Mouse (Mus musculus) lung, postnatal 10 days (tissue): ENCODE data around the gene Prkx.

Source experiments
- DNase-seq: peaks from one replicate; pipeline ENCODE4 v3.0.0; 2021

Gene Prkx

DNA sequence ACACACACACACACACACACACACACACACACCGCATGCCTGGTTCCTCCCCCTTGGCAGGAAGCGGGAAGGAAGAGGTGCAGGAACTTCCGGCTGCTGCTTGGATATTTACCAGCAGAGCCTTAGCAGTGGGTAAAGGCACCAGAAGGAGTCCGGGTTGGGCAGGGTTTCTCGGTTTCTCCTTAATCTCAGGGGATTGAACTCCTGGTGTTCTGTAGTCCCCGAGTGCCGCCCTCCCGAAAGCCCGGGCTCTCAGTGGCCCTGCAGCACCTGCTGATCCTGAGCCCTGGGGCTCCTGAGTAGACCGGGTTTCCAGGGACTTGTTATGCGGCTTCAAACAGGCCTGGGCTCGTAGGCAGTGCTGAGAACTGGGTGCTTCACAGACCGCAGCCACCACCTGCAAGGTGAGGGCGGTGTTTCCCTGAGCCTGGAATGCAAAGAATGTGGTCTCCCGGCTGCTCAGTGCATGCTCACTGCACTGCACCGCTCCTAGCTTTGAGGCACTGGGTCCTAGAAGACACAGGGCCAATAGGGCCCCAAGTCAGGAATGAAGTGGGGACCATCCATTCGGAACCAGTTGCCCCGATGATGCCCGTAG, at the start of gene Prkx:
TSS of gene Prkx (minus strand) at position 41 of the 598 bp plus-strand sequence.
- no peak for DNase-seq

DNA sequence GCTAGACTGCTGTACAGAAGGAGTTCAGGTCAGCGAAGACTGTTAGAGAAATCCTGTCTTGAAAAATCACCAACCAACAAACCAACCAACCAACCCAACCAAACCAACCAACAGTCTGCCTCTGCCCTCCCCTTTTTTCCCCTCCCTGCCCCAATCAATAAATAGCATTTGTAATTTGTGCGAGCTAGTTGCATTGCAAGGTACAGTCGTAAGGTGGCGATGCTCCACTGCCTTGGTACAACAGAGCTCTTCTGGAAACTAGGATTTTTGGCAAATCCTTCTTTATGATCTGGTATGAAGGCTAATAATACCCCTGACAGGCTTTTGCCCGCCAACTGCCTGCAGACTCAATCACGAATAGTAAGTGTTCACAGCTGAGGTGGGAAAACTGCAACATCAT, 16.0 kb upstream of the Prkx start:
- no peak for DNase-seq

DNA sequence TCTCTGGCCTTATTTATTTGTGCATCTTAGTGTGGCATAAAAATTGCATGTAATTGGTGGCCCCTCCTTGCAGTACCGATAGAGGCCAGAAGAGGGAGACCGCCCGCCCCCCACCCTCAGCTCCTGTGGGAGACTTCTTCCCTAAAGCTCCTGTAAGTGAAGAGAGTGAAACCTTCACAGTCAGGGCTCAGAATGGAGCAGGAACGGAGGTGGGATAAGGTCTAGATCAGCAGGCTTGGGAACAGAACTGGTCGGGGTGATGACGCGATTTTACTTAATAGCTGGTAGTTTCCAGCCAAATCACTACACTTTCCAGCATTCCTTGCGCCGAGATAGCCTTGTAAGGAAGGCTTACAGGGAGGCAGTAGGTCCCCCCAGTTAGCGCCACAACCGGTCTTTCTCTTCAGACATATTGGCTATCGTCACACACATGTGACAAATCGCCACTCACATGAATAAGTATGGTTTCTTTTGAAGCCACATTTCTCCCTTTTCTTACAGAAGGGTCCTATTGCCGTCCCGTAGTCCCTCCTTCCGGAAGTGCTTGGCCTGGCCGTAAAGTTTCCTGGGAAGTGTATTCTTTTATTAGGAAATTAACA, 14.6 kb upstream of the Prkx start:
- DNase-seq: peak; percentile 47

DNA sequence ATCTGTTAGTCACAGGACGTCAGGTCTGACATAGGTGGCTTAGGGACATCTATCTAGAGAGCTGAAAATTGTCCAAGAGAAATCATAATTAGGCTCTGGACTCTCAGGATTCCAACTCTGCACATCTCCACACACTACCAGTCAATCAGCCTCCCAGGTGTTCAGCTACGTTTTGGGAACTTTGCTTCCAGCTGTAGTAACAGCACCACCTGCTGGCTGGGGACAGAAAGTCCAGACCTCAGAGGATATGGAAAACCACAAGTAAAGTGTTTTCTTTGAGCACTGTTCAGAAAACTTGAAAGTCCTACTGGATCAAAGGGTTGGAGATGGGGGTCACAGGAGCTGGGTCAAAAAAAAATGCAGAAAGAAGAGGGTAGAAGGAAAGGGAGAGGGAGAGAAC, 12.5 kb upstream of the Prkx start:
- DNase-seq: peak; percentile 47

DNA sequence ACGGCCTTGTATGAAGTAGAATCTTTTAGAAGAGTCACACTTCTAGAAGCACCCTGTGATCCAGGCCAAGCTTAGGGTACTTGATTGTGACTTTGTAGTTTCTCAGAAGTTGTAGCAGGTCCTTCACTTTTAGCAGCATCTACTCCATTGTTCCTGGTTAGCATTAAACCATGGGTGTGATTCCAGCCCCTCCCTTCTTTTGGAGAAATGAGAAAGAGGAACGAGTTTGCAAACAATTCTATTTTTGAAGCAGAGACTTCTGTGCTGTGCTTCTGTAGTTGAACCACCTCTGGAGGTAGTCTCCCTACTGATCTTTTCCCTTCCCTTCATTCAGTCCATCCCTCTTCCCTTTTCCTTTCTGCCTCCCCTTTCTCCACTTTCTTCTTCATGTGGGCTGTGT, 6.2 kb upstream of the Prkx start:
- no peak for DNase-seq

DNA sequence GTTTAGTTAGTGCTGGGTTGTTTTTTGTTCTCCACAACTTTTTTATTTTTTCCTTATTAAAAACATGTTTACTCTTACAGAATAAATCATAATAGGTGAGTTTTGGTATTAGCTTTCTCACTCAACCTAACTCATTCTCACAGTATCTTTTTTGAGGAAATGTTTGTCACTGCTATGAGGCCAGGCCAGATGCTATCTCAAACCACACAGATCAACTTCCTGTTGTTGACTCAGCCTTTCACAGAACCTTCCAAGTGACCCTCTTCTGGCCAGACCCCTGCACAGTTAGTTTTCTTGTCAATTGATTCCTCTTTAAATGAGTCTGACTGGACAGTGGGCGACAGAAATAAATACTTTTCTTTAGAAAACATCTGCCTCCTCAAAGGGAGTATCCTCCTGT, 5.5 kb upstream of the Prkx start:
- no peak for DNase-seq

DNA sequence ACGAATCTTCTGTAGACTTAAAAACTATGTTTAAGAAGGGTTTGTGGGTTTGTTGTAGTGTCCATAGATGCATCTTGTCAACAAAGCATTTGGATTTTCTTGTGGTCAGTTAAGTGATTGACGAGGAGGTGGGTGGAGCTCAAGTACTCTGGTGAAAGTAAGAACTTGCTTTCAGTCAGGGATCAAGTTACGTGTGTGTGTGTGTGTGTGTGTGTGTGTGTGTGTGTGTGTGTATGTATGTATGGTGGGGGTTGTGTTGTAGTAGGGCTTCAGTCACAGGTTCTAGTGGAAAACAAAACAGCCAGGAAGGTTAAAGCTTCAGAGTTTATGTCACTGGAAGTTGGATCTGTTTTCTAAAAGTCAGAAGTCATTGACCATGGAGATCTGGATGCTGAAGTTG, 3.5 kb upstream of the Prkx start:
- no peak for DNase-seq

DNA sequence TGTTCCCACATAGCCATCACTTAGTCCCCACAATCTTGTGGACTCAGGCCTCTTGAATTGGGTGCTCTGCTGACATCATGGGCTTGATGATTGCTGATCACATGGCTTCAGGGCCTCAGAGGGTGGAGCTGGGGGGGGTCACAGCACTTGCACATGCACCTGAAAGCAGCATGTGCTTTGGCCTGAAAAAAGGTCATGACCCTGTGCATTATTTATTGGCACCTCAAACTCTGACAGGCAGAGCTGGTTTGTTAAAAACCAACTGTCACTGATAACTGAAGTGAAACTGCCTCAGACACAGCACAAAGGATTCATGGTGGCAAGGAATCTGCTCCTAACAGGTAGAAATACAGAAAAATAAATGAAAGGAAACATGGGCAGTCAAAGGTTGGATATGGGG, 1.7 kb upstream of the Prkx start:
- no peak for DNase-seq

DNA sequence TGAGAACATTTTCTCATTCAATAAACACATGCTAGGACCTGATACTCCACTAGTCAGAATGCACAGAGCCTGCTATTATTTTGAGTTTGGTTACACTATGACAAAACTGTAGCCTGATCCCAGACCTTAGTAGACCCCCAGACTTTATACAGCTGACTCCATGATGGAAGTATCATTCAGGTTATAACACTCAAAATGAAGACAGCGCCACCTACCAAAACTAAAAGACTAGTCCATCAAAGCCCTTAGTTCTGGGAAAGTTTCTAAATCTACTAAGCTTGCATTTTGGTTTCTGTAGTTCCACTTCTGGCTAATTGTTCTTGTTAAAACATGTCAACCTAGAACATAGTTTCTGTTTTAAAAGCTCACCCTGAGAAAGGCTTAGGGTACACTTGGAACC, 838 bp upstream of the Prkx start:
- DNase-seq: no peak

DNA sequence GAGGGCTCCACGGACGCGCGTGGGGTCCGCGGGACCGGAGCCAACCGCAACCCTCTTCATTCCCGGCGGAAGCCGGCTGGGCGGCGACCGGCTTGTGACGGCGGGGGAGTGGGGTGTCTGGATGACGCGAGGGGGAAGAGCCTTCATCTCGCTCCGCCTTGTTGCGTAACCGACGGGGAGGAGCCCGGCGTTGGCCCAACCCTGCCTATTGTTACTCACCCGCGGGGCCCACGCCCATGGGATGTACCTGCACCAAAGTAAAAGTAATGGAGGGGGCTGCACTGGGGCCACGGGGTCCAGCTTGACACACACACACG, 262 bp downstream of the Prkx start:
- peak; percentile 95 for DNase-seq

DNA sequence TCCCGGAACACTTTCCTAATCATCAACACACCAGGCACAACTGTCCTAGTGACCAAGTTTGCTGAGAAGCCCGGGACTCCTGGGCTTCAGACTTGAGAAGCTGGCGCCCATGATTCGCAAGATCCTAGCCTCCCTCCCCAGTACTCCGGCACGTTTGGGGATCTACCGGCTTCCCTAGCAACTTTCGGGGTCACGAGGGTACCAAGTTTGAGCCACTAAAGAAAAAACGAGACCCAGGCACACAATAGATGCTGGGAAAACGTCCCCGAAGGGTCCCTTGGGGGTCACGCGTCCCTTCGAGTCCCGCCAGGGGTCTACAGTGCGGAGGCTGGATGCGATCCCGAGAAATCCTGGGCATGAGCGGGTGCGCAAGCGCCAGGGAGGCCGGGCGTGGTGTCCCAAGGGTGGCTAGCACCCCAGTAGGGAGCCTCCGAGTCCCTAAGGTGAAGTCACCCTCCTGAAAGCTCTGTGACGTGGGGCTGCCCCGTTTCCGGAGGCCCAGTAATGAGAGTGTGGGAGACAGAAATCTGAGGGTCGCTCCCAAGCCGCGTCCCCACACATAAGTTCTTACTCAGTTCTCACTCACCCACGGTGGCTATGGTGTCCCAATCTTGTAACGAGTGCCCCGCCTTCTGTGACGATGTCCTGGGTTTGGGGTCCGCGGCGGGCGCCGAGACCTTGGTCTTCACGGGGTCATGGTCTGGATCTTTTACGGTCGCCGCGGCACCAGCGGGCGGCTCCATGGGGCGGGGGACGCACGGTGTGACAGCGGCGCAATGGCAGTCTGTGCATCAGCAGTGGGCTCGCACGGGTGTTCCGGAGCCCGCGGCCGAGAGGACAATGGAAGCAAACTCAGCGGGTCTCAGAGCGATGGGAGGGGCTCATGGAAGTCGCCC, 868 bp downstream of the Prkx start:
- DNase-seq: no peak

DNA sequence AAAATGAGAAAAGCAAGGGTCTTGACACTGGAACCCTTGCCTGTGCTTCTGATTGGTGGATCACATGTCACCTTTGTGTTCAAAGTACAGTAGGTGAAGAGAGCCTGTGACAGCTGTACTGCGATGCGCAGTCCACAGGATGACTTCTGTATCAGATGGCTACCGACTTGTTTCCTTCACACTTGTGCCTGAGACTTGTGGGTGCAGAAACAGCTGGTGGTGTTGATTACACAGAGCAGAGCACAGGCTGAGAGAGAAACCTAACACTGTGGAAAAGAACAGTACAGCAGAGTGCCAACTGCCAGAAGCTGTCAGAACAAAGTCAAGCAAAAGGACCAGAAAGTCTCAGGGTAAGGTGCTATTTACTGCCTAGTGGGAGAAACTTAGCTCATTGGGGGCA, 7.4 kb downstream of the Prkx start:
- no peak for DNase-seq

DNA sequence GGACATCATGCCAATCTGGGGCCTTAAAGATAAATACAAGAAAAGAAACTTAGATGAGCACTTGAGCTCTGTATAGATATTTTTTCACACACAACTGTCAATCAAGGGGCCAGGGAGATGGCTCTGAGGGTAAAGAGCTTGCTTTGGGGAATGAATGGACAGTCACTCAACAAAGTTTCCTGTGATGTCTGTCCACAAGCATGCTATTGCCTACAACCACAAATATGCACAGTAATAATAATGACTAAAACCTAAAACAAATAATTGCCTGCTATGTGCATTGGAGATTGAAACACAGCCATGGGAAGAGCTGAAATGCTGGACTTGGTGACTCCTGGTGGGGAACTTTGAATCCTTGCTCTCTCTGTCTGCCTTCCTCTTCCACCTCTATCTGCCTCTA, 9.7 kb downstream of the Prkx start:
- no peak for DNase-seq

DNA sequence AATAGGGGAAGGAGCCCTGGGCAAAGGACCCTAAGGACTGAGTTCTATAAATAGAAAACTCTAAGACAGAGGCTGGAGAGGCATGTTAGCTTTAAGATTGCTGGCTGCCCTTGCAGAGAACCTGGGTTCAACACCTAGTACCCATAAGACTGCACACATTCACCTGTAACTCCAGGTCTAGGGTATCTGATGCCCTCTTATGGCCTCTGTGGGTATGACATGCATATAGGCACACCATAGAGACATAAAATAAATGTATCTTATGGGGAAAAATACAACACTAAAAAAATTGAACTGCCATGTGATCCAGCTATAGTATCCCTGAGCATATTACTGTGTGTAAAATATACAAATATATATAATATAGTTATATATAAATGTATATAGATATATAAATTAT, 18.3 kb downstream of the Prkx start:
- no peak for DNase-seq

DNA sequence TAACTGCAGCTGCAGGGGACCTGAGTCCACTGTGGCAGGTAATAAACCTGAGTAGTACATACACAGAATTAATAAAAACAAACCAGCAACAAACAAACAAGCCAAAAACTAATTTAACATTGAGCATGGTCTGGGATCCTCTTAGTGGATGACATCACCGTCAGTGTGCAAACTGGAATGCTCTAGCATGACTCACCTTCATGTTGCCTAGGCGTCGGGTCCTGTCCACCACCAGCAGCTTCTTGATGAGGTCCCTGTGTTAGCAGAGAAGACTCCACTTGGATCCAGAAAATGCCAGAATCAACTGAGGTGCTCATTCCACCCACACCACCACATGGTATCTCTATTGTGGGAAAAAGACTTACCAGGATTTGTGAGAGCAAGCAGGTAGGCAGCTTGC, 30.9 kb downstream of the Prkx start:
- DNase-seq: no peak

DNA sequence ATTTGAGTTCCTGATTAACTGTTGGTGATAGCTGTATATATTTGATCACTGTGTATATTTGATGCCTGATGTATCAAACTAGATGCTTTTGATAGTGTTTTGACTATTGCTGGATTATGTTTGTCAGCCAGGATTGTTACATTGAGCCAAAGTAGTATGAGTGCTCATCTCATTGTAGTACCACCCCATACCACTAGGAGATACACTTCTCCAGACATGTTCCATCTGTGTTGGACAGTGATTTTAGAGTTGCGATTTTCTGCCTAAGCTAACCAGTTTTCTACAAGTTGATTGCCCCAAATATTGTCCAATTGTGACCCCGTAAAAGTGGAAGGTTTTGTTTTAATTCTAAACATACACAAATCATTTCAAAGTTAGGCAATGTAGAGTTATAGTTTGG, 51.8 kb downstream of the Prkx start:
- peak; percentile 13 for DNase-seq

DNA sequence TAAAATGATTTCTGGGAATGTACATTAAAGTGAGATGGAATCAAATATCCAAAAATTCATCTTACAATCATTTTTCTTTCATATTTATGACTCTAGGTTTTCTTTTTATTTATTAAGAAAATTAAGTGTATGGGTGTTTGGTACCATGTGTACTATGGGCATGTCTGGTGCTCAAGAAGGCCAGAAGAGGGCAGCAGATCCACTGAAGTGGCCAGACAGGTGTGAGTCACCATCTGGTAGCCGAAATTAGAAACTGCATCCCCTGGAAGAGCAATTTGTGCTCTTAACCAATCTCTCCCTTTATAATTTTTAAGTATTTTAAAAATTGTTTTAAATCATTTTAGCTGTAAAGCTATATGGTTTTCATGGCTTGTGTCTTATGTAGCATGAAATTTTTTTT, 54.7 kb downstream of the Prkx start:
- peak; percentile 27 for DNase-seq

DNA sequence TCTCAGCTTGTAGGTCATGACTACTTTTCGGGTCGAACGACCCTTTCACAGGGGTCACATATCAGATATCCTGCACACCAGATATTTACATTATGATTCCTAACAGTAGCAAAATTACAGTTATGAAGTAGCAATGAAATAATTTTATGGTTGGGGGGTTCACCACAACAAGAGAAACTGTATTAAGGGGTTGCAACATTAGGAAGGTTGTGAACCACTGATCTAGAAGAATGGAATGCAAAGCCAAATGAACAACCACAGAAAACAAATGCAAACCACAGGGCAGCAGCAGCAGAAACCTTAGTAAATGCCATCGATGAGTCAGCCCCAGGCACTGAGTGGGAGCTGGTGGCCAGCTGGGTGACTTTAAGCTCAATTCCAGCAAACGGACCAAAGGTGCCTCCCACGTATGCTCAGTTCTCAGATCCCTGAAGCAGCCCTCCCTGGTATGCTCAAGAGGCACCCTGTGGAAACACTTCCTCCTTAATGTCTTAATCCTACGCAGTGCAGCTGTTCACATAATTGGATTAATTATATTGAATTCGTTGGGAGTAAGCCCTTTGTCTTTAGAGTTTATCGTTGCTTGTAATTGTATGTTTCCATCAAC, 62.0 kb downstream of the Prkx start:
- DNase-seq: no peak

DNA sequence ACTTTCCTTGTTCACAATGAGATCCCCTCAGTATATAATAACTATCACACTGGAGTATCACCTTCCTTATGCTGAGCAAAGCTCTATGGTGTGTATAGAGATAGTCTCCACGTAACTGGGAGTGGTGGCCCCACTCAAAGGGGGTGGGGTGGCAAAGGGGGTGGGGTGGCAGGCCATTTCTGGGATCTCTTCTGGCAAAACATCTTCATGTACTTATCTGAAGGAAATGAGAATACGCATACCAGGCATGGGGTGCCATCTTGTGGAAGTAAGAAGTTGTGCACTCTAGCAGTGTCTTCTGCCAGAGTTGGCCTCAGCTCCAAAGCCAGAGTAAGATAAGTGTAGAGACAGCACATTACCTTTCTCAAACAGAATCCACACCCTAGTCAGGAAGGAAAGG, 75.8 kb downstream of the Prkx start:
- DNase-seq: peak; percentile 8
